Mouse (Mus musculus) liver, embryonic 13.5 days (tissue): ENCODE results near the gene Plek. TPM values are rescaled to one million over a fixed set of nuclear protein-coding genes. Genes with fewer than 3 reads are reported as not detected.
"Not testable (repeated sequence)": the region's sequence is repeated elsewhere in the genome, so short reads cannot be mapped to it uniquely, and the experiment has no call there.

Experiments used
- ATAC-seq: fragments of 200-750 bp; cut with Nextera tagmentation; 2 replicates; pipeline ENCODE4 v1.8.0; 2017; ENCODE audit warnings: low read depth, mild to moderate bottlenecking, moderate number of reproducible peaks, moderate library complexity
- DNase-seq: peaks from one replicate; pipeline ENCODE4 v3.0.0; 2022
- H3K27ac ChIP-seq: fragments of 300-500 bp; sonication (generic); 2 replicates; pipeline ENCODE4 v1.5.1; 2015; ENCODE audit warnings: moderate library complexity, mild to moderate bottlenecking, inconsistent platforms
- H3K27me3 ChIP-seq: fragments of 300-500 bp; sonication (generic); 2 replicates; pipeline ENCODE4 v1.6.1; 2015; ENCODE audit warnings: mild to moderate bottlenecking, inconsistent platforms
- H3K36me3 ChIP-seq: fragments of 300-500 bp; sonication (generic); 2 replicates; pipeline ENCODE4 v1.6.1; 2015; ENCODE audit warnings: mild to moderate bottlenecking, inconsistent platforms
- H3K4me1 ChIP-seq: fragments of 300-500 bp; sonication (generic); replicated peaks from 2 replicates; pipeline ENCODE4 v1.6.1; 2015; ENCODE audit warnings: inconsistent platforms
- H3K4me2 ChIP-seq: fragments of 300-500 bp; sonication (generic); 2 replicates; pipeline ENCODE4 v1.6.1; 2015; ENCODE audit warnings: inconsistent platforms, mild to moderate bottlenecking, moderate library complexity
- H3K4me3 ChIP-seq: fragments of 300-500 bp; sonication (generic); replicated peaks from 2 replicates; pipeline ENCODE4 v1.5.1; 2015; ENCODE audit warnings: mild to moderate bottlenecking, inconsistent platforms
- H3K9ac ChIP-seq: fragments of 300-500 bp; sonication (generic); 2 replicates; pipeline ENCODE4 v1.6.1; 2015; ENCODE audit warnings: mild to moderate bottlenecking, inconsistent platforms
- H3K9me3 ChIP-seq: fragments of 300-500 bp; sonication (generic); replicated peaks from 2 replicates; pipeline ENCODE4 v1.6.1; 2016; ENCODE audit warnings: inconsistent platforms
- WGBS: fragments of 180-500 bp; shearing (Covaris S2); methylation state at CpG from one replicate; pipeline ENCODE4 v1.1.7; 2015; ENCODE audit not compliant: insufficient replicate concordance; 5-methylcytosine and 5-hydroxymethylcytosine counted together
- polyA plus RNA-seq: library from polyadenylated mRNA; unstranded; fragments of >200 nt; fragmentation: Nextera tagmentation; extraction: Ambion mirVana; gene quantifications from 2 replicates; pipeline ENCODE4 v1.2.1, GENCODE M21; 2015

Plek gene
- polyA plus RNA-seq, 1 experiment from 2014 or later: 25.6 TPM

- no peaks in the 10 kb centered on the region for H3K36me3 ChIP-seq
- H3K27ac ChIP-seq: no peak overlapping the region
- 66% methylated on average over 6 of the region's 6 CpGs for WGBS
- no peak overlapping the region for H3K4me3 ChIP-seq
- H3K9me3 ChIP-seq: no peaks in the 10 kb centered on the region
- ATAC-seq: no peak
- H3K4me2 ChIP-seq: no peak overlapping the region
- no peak overlapping the region for H3K9ac ChIP-seq
- DNase-seq: no peak
- H3K27me3 ChIP-seq: no peaks in the 10 kb centered on the region
- no peaks in the 10 kb centered on the region for H3K4me1 ChIP-seq
These were observed 29.0 kb downstream of the Plek start for GRCm38 (mm10) chr11:17023206-17023605.

- 61% methylated on average over 7 of the region's 7 CpGs for WGBS
- Histone ChIP-seq H3K36me3 (no peaks in the 10 kb centered on the region), H3K4me2 (no peak overlapping the region), H3K27me3 (no peaks in the 10 kb centered on the region), H3K9ac (no peak overlapping the region), H3K4me3 (no peak overlapping the region), H3K27ac (no peak overlapping the region), H3K9me3 (no peaks in the 10 kb centered on the region), H3K4me1 (no peaks in the 10 kb centered on the region)
- no peak for ATAC-seq
- DNase-seq: no peak
These were observed 32.9 kb downstream of the Plek start for GRCm38 (mm10) chr11:17019328-17019727.

- H3K9me3 ChIP-seq: no peaks in the 10 kb centered on the region
- no peaks in the 10 kb centered on the region for H3K36me3 ChIP-seq
- H3K9ac ChIP-seq: no peak overlapping the region
- ATAC-seq (no peak), DNase-seq (no peak)
- H3K4me2 ChIP-seq: no peak overlapping the region
- H3K4me1 ChIP-seq: no peaks in the 10 kb centered on the region
- H3K4me3 ChIP-seq: no peak overlapping the region
- H3K27me3 ChIP-seq: no peaks in the 10 kb centered on the region
- no peak overlapping the region for H3K27ac ChIP-seq
These were observed 39.2 kb downstream of the Plek start for GRCm38 (mm10) chr11:17012948-17013347.

- 15% methylated on average over 7 of the region's 7 CpGs for WGBS
- DNase-seq: no peak
These were observed 43.7 kb downstream of the Plek start for GRCm38 (mm10) chr11:17008498-17008941.

GRCm38 (mm10) chr11:17007517-17008173 lies 44.5 kb downstream of the Plek start:
- Histone ChIP-seq H3K27me3 (no peaks in the 10 kb centered on the region), H3K4me3 (peak overlapping the region; percentile 37; the same call in 1 of the 2 replicates), H3K4me2 (peak overlapping the region; percentile 37; the same call in 1 of the 2 replicates), H3K9me3 (no peaks in the 10 kb centered on the region), H3K9ac (peak overlapping the region; percentile 20; the same call in 1 of the 2 replicates), H3K27ac (peak overlapping the region; percentile 58; the same call in 1 of the 2 replicates), H3K4me1 (peaks cover 21% of the 10 kb centered on the region), H3K36me3 (no peaks in the 10 kb centered on the region)
- ATAC-seq (no peak), DNase-seq (no peak)
- WGBS: 25% methylated on average over 5 of the region's 5 CpGs

More at GRCm38 (mm10) chr11:17008498-17008941, 43.7 kb downstream of the Plek start:
- H3K9ac ChIP-seq: peak overlapping the region; percentile 20; the same call in 1 of the 2 replicates
- H3K4me2 ChIP-seq: peak overlapping the region; percentile 37; the same call in 1 of the 2 replicates
- peaks cover 16% of the 10 kb centered on the region for H3K4me1 ChIP-seq
- no peaks in the 10 kb centered on the region for H3K36me3 ChIP-seq
- peak overlapping the region; percentile 58 for H3K27ac ChIP-seq
- peak overlapping the region; percentile 37 for H3K4me3 ChIP-seq
- peak; percentile 38 for ATAC-seq
- H3K27me3 ChIP-seq: no peaks in the 10 kb centered on the region
- no peaks in the 10 kb centered on the region for H3K9me3 ChIP-seq

- H3K4me2 ChIP-seq, DNase-seq, H3K36me3 ChIP-seq, ATAC-seq, H3K27me3 ChIP-seq, H3K9ac ChIP-seq, H3K27ac ChIP-seq, H3K9me3 ChIP-seq: not testable (repeated sequence)
- Histone ChIP-seq H3K4me1 (peaks cover 23% of the 10 kb centered on the region), H3K4me3 (peak overlapping the region; percentile 37; the same call in 1 of the 2 replicates)
- 59% methylated on average over 3 of the region's 3 CpGs for WGBS
These were observed 45.7 kb downstream of the Plek start for GRCm38 (mm10) chr11:17006526-17006925.

GRCm38 (mm10) chr11:17004899-17005846 lies 47.0 kb downstream of the Plek start:
- 0 out of 2 replicates have a peak overlapping the region, but pooled peaks have one; percentile 24 for H3K4me2 ChIP-seq
- H3K4me3 ChIP-seq: no peak overlapping the region
- peak; percentile 81 for ATAC-seq
- 28% methylated on average over 4 of the region's 4 CpGs for WGBS
- no peaks in the 10 kb centered on the region for H3K36me3 ChIP-seq
- H3K27me3 ChIP-seq: no peaks in the 10 kb centered on the region
- H3K4me1 ChIP-seq: peaks cover 28% of the 10 kb centered on the region
- no peaks in the 10 kb centered on the region for H3K9me3 ChIP-seq
- H3K27ac ChIP-seq: peak overlapping the region; percentile 59
- H3K9ac ChIP-seq: no peak overlapping the region
- DNase-seq: peak; percentile 34

- no peaks in the 10 kb centered on the region for H3K27me3 ChIP-seq
- H3K36me3 ChIP-seq: no peaks in the 10 kb centered on the region
- no peak for DNase-seq
- no peak for ATAC-seq
- peaks cover 28% of the 10 kb centered on the region for H3K4me1 ChIP-seq
- H3K4me2 ChIP-seq: no peak overlapping the region
- H3K27ac ChIP-seq: no peak overlapping the region
- 29% methylated on average over 3 of the region's 3 CpGs for WGBS
- H3K9ac ChIP-seq: no peak overlapping the region
- no peaks in the 10 kb centered on the region for H3K9me3 ChIP-seq
- no peak overlapping the region for H3K4me3 ChIP-seq
These were observed 48.4 kb downstream of the Plek start for GRCm38 (mm10) chr11:17003757-17004156.

- Histone ChIP-seq H3K36me3 (no peaks in the 10 kb centered on the region), H3K9me3 (no peaks in the 10 kb centered on the region), H3K4me1 (peaks cover 28% of the 10 kb centered on the region), H3K4me2 (no peak overlapping the region), H3K27ac (peak overlapping the region; percentile 50; the same call in 1 of the 2 replicates), H3K4me3 (no peak overlapping the region), H3K9ac (no peak overlapping the region), H3K27me3 (no peaks in the 10 kb centered on the region)
- WGBS: 37% methylated on average over 7 of the region's 7 CpGs
- ATAC-seq (peak; percentile 33), DNase-seq (no peak)
These were observed 49.3 kb downstream of the Plek start for GRCm38 (mm10) chr11:17002739-17003373.

GRCm38 (mm10) chr11:17000353-17001334 lies 51.5 kb downstream of the Plek start:
- Histone ChIP-seq H3K4me3 (no peak overlapping the region), H3K27ac (no peak overlapping the region), H3K36me3 (no peaks in the 10 kb centered on the region), H3K4me1 (peaks cover 28% of the 10 kb centered on the region), H3K9me3 (no peaks in the 10 kb centered on the region), H3K9ac (no peak overlapping the region), H3K27me3 (no peaks in the 10 kb centered on the region), H3K4me2 (no peak overlapping the region)
- ATAC-seq (no peak), DNase-seq (no peak)
- WGBS: 36% methylated on average over 9 of the region's 9 CpGs
